In the genomic region with DNA sequence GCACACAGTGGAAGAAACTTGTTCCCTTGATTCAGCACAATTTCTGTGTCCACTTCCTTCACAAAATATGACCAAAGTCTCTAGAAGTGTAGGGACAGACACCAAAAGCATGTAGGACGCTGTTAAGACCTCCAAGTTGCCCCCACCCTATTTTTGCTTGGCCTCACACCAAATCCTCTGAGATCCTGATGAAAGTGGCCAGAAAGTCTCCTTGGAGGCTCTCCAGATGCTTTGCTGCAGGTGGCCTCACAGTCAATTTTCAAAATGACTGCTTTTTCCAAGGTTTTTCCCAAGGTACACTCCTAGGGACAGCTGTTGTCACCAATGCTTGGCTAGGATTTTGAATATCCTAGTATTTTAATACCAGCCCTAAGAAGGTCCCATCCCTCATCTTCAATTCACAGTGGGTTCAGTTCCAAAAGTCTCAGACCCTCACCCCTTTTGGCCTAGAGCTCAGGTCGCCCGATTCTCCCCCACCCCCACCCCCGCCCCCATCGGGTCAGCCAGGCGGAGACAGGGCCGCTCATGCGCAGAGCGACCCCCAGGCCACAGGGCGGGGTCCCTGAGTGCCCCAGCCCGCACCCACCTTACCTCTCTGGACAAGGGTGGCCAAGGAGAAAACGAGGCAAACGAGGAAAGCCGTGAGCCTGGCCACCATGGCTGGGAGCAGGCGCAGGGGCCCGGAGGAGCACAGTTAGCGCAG, we compare ENCODE assay signal across 8 mouse cellular contexts. TPM values are rescaled to one million over a fixed set of nuclear protein-coding genes. Genes with fewer than 3 reads are reported as not detected.
A peak's percentile ranks its signal among the peaks of the same experiment; 100 is the strongest.
DNase-seq lines count a peak whose midpoint lies in the region; ATAC-seq and TF ChIP-seq lines count a peak whose summit lies in the region.

No protein-coding gene starts in this region.

- TF ChIP-seq POLR2A in heart, adult 2 months (IDR thresholded peaks at IDR 0.05; ENCODE audit: insufficient read depth, low read depth, low read length), result no peak

- 30% methylated on average over 17 of the region's 17 CpGs for WGBS in heart, adult 2 months
- 33% methylated on average over 17 of the region's 17 CpGs for WGBS in embryonic facial prominence, embryonic 13.5 days
- WGBS in kidney, embryonic 16.5 days, result 17% methylated on average over 17 of the region's 17 CpGs
- WGBS in neural tube, embryonic 14.5 days, result 12% methylated on average over 7 of the region's 17 CpGs

- no peaks in the 10 kb centered on the region for H3K79me2 ChIP-seq in heart, adult 2 months (replicated peaks; ENCODE audit: control insufficient read depth, insufficient read depth, low read length)

- H3K4me3 ChIP-seq in heart, adult 2 months, result peak overlapping the region; percentile 61
- H3K4me3 ChIP-seq in E14TG2a.4 (replicated peaks; ENCODE audit: low read length), result peak overlapping the region; percentile 77
- peak overlapping the region; percentile 54 for H3K4me3 ChIP-seq in embryonic facial prominence, embryonic 13.5 days
- peak overlapping the region; percentile 62 for H3K4me3 ChIP-seq in kidney, embryonic 16.5 days (ENCODE audit: low read length)
- peak overlapping the region; percentile 42 for H3K4me3 ChIP-seq in neural tube, embryonic 14.5 days (ENCODE audit: low read depth, low read length)

- intact Hi-C loops in heart, adult 2 months (cut with DNase I), result loop anchor here (5.0 kb wide), 2 partner anchors 65 kb away; a partner anchor contains a TSS
- intact Hi-C loops in heart, postnatal 25 days (cut with DNase I), result loop anchor here (5.0 kb wide), 1 partner anchor 65 kb away; a partner anchor contains a TSS

- no peaks in the 10 kb centered on the region for H3K9me3 ChIP-seq in E14TG2a.4 (ENCODE audit: low read length)
- H3K9me3 ChIP-seq in embryonic facial prominence, embryonic 13.5 days, result no peaks in the 10 kb centered on the region
- H3K9me3 ChIP-seq in kidney, embryonic 16.5 days (ENCODE audit: low read length), result no peaks in the 10 kb centered on the region
- H3K9me3 ChIP-seq in neural tube, embryonic 14.5 days (ENCODE audit: control insufficient read depth, low read length), result no peaks in the 10 kb centered on the region

- H3K27ac ChIP-seq in heart, adult 2 months, result peak overlapping the region; percentile 85
- peak overlapping the region; percentile 92 for H3K27ac ChIP-seq in embryonic facial prominence, embryonic 13.5 days
- peak overlapping the region; percentile 92 for H3K27ac ChIP-seq in kidney, embryonic 16.5 days (ENCODE audit: low read length)
- peak overlapping the region; percentile 88 for H3K27ac ChIP-seq in neural tube, embryonic 14.5 days (ENCODE audit: low read depth, low read length)

- H3K36me3 ChIP-seq in heart, adult 2 months (ENCODE audit: control insufficient read depth, insufficient read depth, low read length), result no peaks in the 10 kb centered on the region
- no peaks in the 10 kb centered on the region for H3K36me3 ChIP-seq in E14TG2a.4 (ENCODE audit: insufficient read depth, low read length)
- no peaks in the 10 kb centered on the region for H3K36me3 ChIP-seq in embryonic facial prominence, embryonic 13.5 days
- no peaks in the 10 kb centered on the region for H3K36me3 ChIP-seq in kidney, embryonic 16.5 days (ENCODE audit: insufficient read depth, low read length)
- no peaks in the 10 kb centered on the region for H3K36me3 ChIP-seq in neural tube, embryonic 14.5 days (ENCODE audit: control insufficient read depth, insufficient read depth, low read length)

- DNase-seq in heart, adult 2 months, result no peak
- no peak for DNase-seq in heart, postnatal 25 days (ENCODE audit: low spot score)
- no peak for DNase-seq in B cell, adult 2 months
- no peak for DNase-seq in left cerebral cortex, adult 18-20 months (ENCODE audit: low spot score in 2 of 2)

- ATAC-seq in embryonic facial prominence, embryonic 13.5 days (ENCODE audit: insufficient number of reproducible peaks, insufficient read depth, low FRiP score, low TSS enrichment, low read depth), result peak; percentile 72
- ATAC-seq in kidney, embryonic 16.5 days (ENCODE audit: low FRiP score, low TSS enrichment), result no peak
- peak; percentile 81; the same call in 1 of the 2 replicates for ATAC-seq in neural tube, embryonic 14.5 days (ENCODE audit: low read depth)

- no peak for TF ChIP-seq CTCF in heart, adult 2 months (IDR thresholded peaks at IDR 0.05)
- no peak for TF ChIP-seq CTCF in E14TG2a.4 (conservative IDR thresholded peaks at IDR 0.05; ENCODE audit: low read length)

- no peak for TF ChIP-seq EP300 in heart, adult 2 months (IDR thresholded peaks at IDR 0.05; ENCODE audit: insufficient read depth, low read depth, low read length)

- H3K4me1 ChIP-seq in heart, adult 2 months (ENCODE audit: control insufficient read depth, insufficient read depth, low read length), result peaks cover 1% of the 10 kb centered on the region
- peaks cover 11% of the 10 kb centered on the region; the same call in 1 of the 2 replicates for H3K4me1 ChIP-seq in E14TG2a.4 (replicated peaks; ENCODE audit: low read depth, low read length)
- H3K4me1 ChIP-seq in embryonic facial prominence, embryonic 13.5 days, result 0 out of 2 replicates have a peak, but pooled peaks cover 7% of the 10 kb centered on the region
- H3K4me1 ChIP-seq in kidney, embryonic 16.5 days (ENCODE audit: insufficient read depth, low read length), result peaks cover 7% of the 10 kb centered on the region; the same call in 1 of the 2 replicates
- H3K4me1 ChIP-seq in neural tube, embryonic 14.5 days (ENCODE audit: control insufficient read depth, insufficient read depth, low read length), result peaks cover 2% of the 10 kb centered on the region; the same call in 1 of the 2 replicates

- H3K9ac ChIP-seq in heart, adult 2 months (ENCODE audit: low read depth, low read length), result peak overlapping the region; percentile 97
- peak overlapping the region; percentile 78 for H3K9ac ChIP-seq in embryonic facial prominence, embryonic 13.5 days
- peak overlapping the region; percentile 74 for H3K9ac ChIP-seq in kidney, embryonic 16.5 days (replicated peaks; ENCODE audit: low read length)
- peak overlapping the region; percentile 41 for H3K9ac ChIP-seq in neural tube, embryonic 14.5 days (replicated peaks; ENCODE audit: low read depth, low read length)

- H3K4me2 ChIP-seq in embryonic facial prominence, embryonic 13.5 days, result peak overlapping the region; percentile 66
- H3K4me2 ChIP-seq in kidney, embryonic 16.5 days (replicated peaks; ENCODE audit: low read depth, low read length), result peak overlapping the region; percentile 63
- H3K4me2 ChIP-seq in neural tube, embryonic 14.5 days (ENCODE audit: low read depth, low read length), result peak overlapping the region; percentile 61

- H3K27me3 ChIP-seq in heart, adult 2 months (ENCODE audit: control insufficient read depth, insufficient read depth, low read length), result no peaks in the 10 kb centered on the region
- no peaks in the 10 kb centered on the region; the same call in 1 of the 2 replicates for H3K27me3 ChIP-seq in E14TG2a.4 (ENCODE audit: insufficient read depth, low read length)
- 0 out of 2 replicates have a peak, but pooled peaks cover 6% of the 10 kb centered on the region for H3K27me3 ChIP-seq in embryonic facial prominence, embryonic 13.5 days
- peaks cover 5% of the 10 kb centered on the region; the same call in 1 of the 2 replicates for H3K27me3 ChIP-seq in kidney, embryonic 16.5 days (ENCODE audit: insufficient read depth, low read length)
- no peaks in the 10 kb centered on the region for H3K27me3 ChIP-seq in neural tube, embryonic 14.5 days (ENCODE audit: control insufficient read depth, insufficient read depth, low read length)

RNA-seq across cellular contexts. Expression of a gene that starts 0.6 kb away (rescaled TPM):
- total RNA-seq in heart, adult 2 months (2021), result 10 to 100 TPM; 58.3 to 70.4 TPM
- 35.9 and 75.4 TPM in 2 replicates for polyA plus RNA-seq in heart, adult 2 months (2012; rRNA removed)
- 10 to 100 TPM; 57.3 to 57.9 TPM for total RNA-seq in heart, postnatal 25 days (2021)
- polyA plus RNA-seq in embryonic facial prominence, embryonic 13.5 days (2015; fragmentation: Nextera tagmentation; extraction: Ambion mirVana), result 35.8 and 37.8 TPM in 2 replicates
- polyA plus RNA-seq in kidney, embryonic 16.5 days (2015; fragmentation: Nextera tagmentation; extraction: Ambion mirVana), result 35.9 and 36.1 TPM in 2 replicates
- polyA plus RNA-seq in neural tube, embryonic 14.5 days (2014; fragmentation: Nextera tagmentation; extraction: Ambion mirVana), result 69.9 and 85.0 TPM in 2 replicates
- 10 to 100 TPM; 68.4 to 72.6 TPM for total RNA-seq in left cerebral cortex, adult 18-20 months (2021)

Comparison
In these comparisons a context has a peak if more than half of its experiments do, and no peak if none do; other contexts are left out.
1. H3K9ac ChIP-seq: peak in every context shown above with its lines; median percentile 97 in heart, adult 2 months; 78 in embryonic facial prominence, embryonic 13.5 days; 74 in kidney, embryonic 16.5 days; 41 in neural tube, embryonic 14.5 days.